Mouse (Mus musculus) liver, postnatal 0 days (tissue): Measurements from ENCODE around the gene Ascc2. TPM values are rescaled to one million over a fixed set of nuclear protein-coding genes. Genes with fewer than 3 reads are reported as not detected.
"Not testable (repeated sequence)": the region's sequence is repeated elsewhere in the genome, so short reads cannot be mapped to it uniquely, and the experiment has no call there.

ENCODE experiments used
- ATAC-seq: fragments of 200-750 bp; cut with Nextera tagmentation; 2 replicates; pipeline ENCODE4 v1.8.0; 2017; ENCODE audit warnings: mild to moderate bottlenecking, moderate library complexity
- DNase-seq: peaks from one replicate; pipeline ENCODE4 v3.0.0-alpha.2; 2016
- H3K27ac ChIP-seq: fragments of 300-500 bp; sonication (generic); 2 replicates; pipeline ENCODE4 v1.5.1; 2014; ENCODE audit warnings: antibody characterized with exemption, moderate library complexity, mild to moderate bottlenecking, low read depth
- H3K27me3 ChIP-seq: fragments of 300-500 bp; sonication (generic); 2 replicates; pipeline ENCODE4 v1.6.1; 2014; ENCODE audit warnings: low read length, control low read depth, mixed read lengths; ENCODE audit not compliant: insufficient read depth
- H3K36me3 ChIP-seq: fragments of 300-500 bp; sonication (generic); replicated peaks from 2 replicates; pipeline ENCODE4 v1.6.1; 2014; ENCODE audit warnings: mild to moderate bottlenecking, control low read depth, low read length, moderate library complexity, mixed read lengths; ENCODE audit not compliant: insufficient read depth
- H3K4me1 ChIP-seq: fragments of 300-500 bp; sonication (generic); 2 replicates; pipeline ENCODE4 v1.6.1; 2014; ENCODE audit warnings: antibody characterized with exemption, mild to moderate bottlenecking, control low read depth; ENCODE audit not compliant: insufficient read depth
- H3K4me2 ChIP-seq: fragments of 300-500 bp; sonication (generic); 2 replicates; pipeline ENCODE4 v1.6.1; 2014; ENCODE audit warnings: low read depth, mild to moderate bottlenecking, low read length, moderate library complexity, mixed read lengths
- H3K4me3 ChIP-seq: fragments of 300-500 bp; sonication (generic); 2 replicates; pipeline ENCODE4 v1.5.1; 2014; ENCODE audit warnings: low read depth, low read length
- H3K9ac ChIP-seq: fragments of 300-500 bp; sonication (generic); replicated peaks from 2 replicates; pipeline ENCODE4 v1.6.1; 2014; ENCODE audit warnings: mild to moderate bottlenecking, moderate library complexity
- H3K9me3 ChIP-seq: fragments of 300-500 bp; sonication (generic); 2 replicates; pipeline ENCODE4 v1.6.1; 2016; ENCODE audit warnings: mild to moderate bottlenecking, control low read depth, low read length, mixed read lengths
- CTCF ChIP-seq: sonication (generic); IDR thresholded peaks from 2 replicates; pipeline ENCODE4 v1.5.1; 2016; ENCODE audit warnings: antibody characterized with exemption, low read depth
- EP300 ChIP-seq: IDR thresholded peaks from 2 replicates; pipeline ENCODE4 v1.6.1; 2016; ENCODE audit warnings: antibody characterized with exemption, low read depth, mild to moderate bottlenecking
- WGBS: fragments of 180-500 bp; shearing (Covaris S2); extraction: QIAGEN DNeasy Blood & Tissue Kit; methylation state at CpG from one replicate; pipeline ENCODE4 v1.1.7; 2014; ENCODE audit not compliant: insufficient replicate concordance; 5-methylcytosine and 5-hydroxymethylcytosine counted together
- polyA plus RNA-seq: library from polyadenylated mRNA; unstranded; fragments of >200 nt; fragmentation: Nextera tagmentation; extraction: Ambion mirVana; gene quantifications from 2 replicates; pipeline ENCODE4 v1.2.1, GENCODE M21; 2015

Gene Ascc2
- polyA plus RNA-seq, 1 experiment from 2014 or later = 9.7 TPM

GRCm38 (mm10) chr11:4703688-4704071 is 66.1 kb downstream of the Ascc2 start:
- no peak for DNase-seq
- peak; percentile 2 for ATAC-seq
- Histone ChIP-seq H3K4me1 (peaks cover 20% of the 10 kb centered on the region), H3K4me3 (peak overlapping the region; percentile 78), H3K36me3 (peaks cover 11% of the 10 kb centered on the region), H3K9ac (peak overlapping the region; percentile 83), H3K9me3 (no peaks in the 10 kb centered on the region), H3K4me2 (peak overlapping the region; percentile 99), H3K27ac (peak overlapping the region; percentile 88), H3K27me3 (no peaks in the 10 kb centered on the region)
- WGBS = 1% methylated on average over 12 of the region's 12 CpGs
- TF ChIP-seq EP300 (no peak), CTCF (no peak)

- H3K9me3 ChIP-seq = no peaks in the 10 kb centered on the region
- WGBS = under 1% methylated on average over 47 of the region's 47 CpGs
Measured at GRCm38 (mm10) chr11:4704072-4704964, 66.8 kb downstream of the Ascc2 start, which contains the start of the genes Uqcr10 and Zmat5. Uqcr10 (minus strand) TSS chr11:4704342. Zmat5 (plus strand) TSS chr11:4704678.

GRCm38 (mm10) chr11:4705178-4705577 is 67.6 kb downstream of the Ascc2 start:
- Histone ChIP-seq H3K4me2 (peak overlapping the region; percentile 99), H3K36me3 (peaks cover 11% of the 10 kb centered on the region), H3K27me3 (no peaks in the 10 kb centered on the region), H3K27ac (peak overlapping the region; percentile 77), H3K9ac (peak overlapping the region; percentile 84), H3K9me3 (no peaks in the 10 kb centered on the region), H3K4me1 (peaks cover 20% of the 10 kb centered on the region), H3K4me3 (peak overlapping the region; percentile 78)
- no peak for ATAC-seq
- DNase-seq = no peak
- whole genome bisulfite sequencing = 16% methylated on average over 4 of the region's 4 CpGs
- TF ChIP-seq CTCF (no peak), EP300 (no peak)

More at GRCm38 (mm10) chr11:4704072-4704964, 66.8 kb downstream of the Ascc2 start, which contains the start of the genes Uqcr10 and Zmat5:
- TF ChIP-seq CTCF (peak; percentile 23; the same call in 1 of the 2 replicates), EP300 (no peak)
- peak within 1 kb of the TSS; percentile 88 for H3K27ac ChIP-seq
- ATAC-seq = peak; percentile 98
- H3K9ac ChIP-seq = peak within 1 kb of the TSS; percentile 84
- peaks cover 11% of the 10 kb centered on the region for H3K36me3 ChIP-seq
- H3K4me3 ChIP-seq = peak within 1 kb of the TSS; percentile 78
- H3K27me3 ChIP-seq = no peaks in the 10 kb centered on the region
- peaks cover 20% of the 10 kb centered on the region for H3K4me1 ChIP-seq
- H3K4me2 ChIP-seq = peak within 1 kb of the TSS; percentile 99
- DNase-seq = peak; percentile 94

GRCm38 (mm10) chr11:4710188-4710587 is 72.6 kb downstream of the Ascc2 start:
- H3K9ac ChIP-seq, H3K4me1 ChIP-seq, DNase-seq, H3K27me3 ChIP-seq, H3K4me3 ChIP-seq, H3K36me3 ChIP-seq, H3K4me2 ChIP-seq, H3K27ac ChIP-seq, H3K9me3 ChIP-seq: not testable (repeated sequence)
- ATAC-seq = 0 out of 2 replicates have a peak, but pooled peaks have one; percentile 5
- WGBS = 82% methylated on average over 4 of the region's 4 CpGs

- TF ChIP-seq EP300 (no peak), CTCF (no peak)
Measured at GRCm38 (mm10) chr11:4712822-4713221, 75.3 kb downstream of the Ascc2 start.

GRCm38 (mm10) chr11:4714727-4715126 is 77.2 kb downstream of the Ascc2 start:
- Histone ChIP-seq H3K4me2 (no peak overlapping the region), H3K27me3 (no peaks in the 10 kb centered on the region), H3K27ac (no peak overlapping the region), H3K36me3 (no peaks in the 10 kb centered on the region), H3K4me3 (no peak overlapping the region), H3K4me1 (no peaks in the 10 kb centered on the region), H3K9me3 (no peaks in the 10 kb centered on the region), H3K9ac (no peak overlapping the region)
- ATAC-seq (no peak), DNase-seq (no peak)
- TF ChIP-seq EP300 = no peak
- TF ChIP-seq CTCF = no peak
- WGBS = 49% methylated on average over 4 of the region's 4 CpGs

More at GRCm38 (mm10) chr11:4712822-4713221, 75.3 kb downstream of the Ascc2 start:
- Histone ChIP-seq H3K9me3 (no peaks in the 10 kb centered on the region), H3K9ac (no peak overlapping the region), H3K27ac (no peak overlapping the region), H3K4me3 (no peak overlapping the region), H3K27me3 (no peaks in the 10 kb centered on the region), H3K4me2 (no peak overlapping the region), H3K4me1 (no peaks in the 10 kb centered on the region), H3K36me3 (no peaks in the 10 kb centered on the region)
- ATAC-seq (no peak), DNase-seq (no peak)
